Mouse (Mus musculus) CH12.LX (cell line): ENCODE measurements at regions not wholly inside any gene's neighbourhood (a gene's known extent, or its start where the extent isn't known, plus 50 kb on each side); places are given as distances from the start of the nearest gene placed in this dataset.

Experiments
- CTCF ChIP-seq, 2 experiments: IDR thresholded peaks in 1 of 2; conservative IDR thresholded peaks in 1 of 2; 2 replicates each; pipeline ENCODE4 v1.5.1; 2011 to 2012; ENCODE audit warnings: low read depth in 2 of 2, low read length in 2 of 2, improper control_type of control experiment in 1 of 2, inconsistent platforms in 1 of 2, mild to moderate bottlenecking in 1 of 2, moderate library complexity in 1 of 2
- E2F4 ChIP-seq: IDR thresholded peaks from 2 replicates; pipeline ENCODE4 v1.6.1; 2011; ENCODE audit warnings: low read depth, low read length, improper control_type of control experiment; ENCODE audit not compliant: insufficient replicate concordance
- MAZ ChIP-seq: IDR thresholded peaks from 2 replicates; pipeline ENCODE4 v1.6.1; 2012; ENCODE audit warnings: low read depth, mild to moderate bottlenecking, inconsistent platforms, low read length, improper control_type of control experiment, moderate library complexity
- TCF12 ChIP-seq: IDR thresholded peaks from 2 replicates; pipeline ENCODE4 v1.6.1; 2014; ENCODE audit warnings: low read depth, mild to moderate bottlenecking, inconsistent platforms, low read length, improper control_type of control experiment
- UBTF ChIP-seq: IDR thresholded peaks from 2 replicates; pipeline ENCODE4 v1.6.1; 2012; ENCODE audit warnings: low read depth, mild to moderate bottlenecking, inconsistent platforms, low read length, improper control_type of control experiment, moderate library complexity
- USF1 ChIP-seq: IDR thresholded peaks from 2 replicates; pipeline ENCODE4 v1.6.1; 2014; ENCODE audit warnings: low read depth, mild to moderate bottlenecking, inconsistent platforms, low read length, improper control_type of control experiment
- ZC3H11A ChIP-seq: IDR thresholded peaks from 2 replicates; pipeline ENCODE4 v1.6.1; 2012; ENCODE audit warnings: low read depth, mild to moderate bottlenecking, inconsistent platforms, low read length, improper control_type of control experiment

- TF ChIP-seq USF1 (no peak), MAZ (no peak), E2F4 (no peak), ZC3H11A (no peak), CTCF (conservative IDR thresholded peaks at IDR 0.05 in 1 of 2, IDR thresholded peaks at IDR 0.05 in 1 of 2; ENCODE audit: low read depth in 2 of 2, low read length in 2 of 2) (no peak), TCF12 (no peak), UBTF (no peak)
Measured at GRCm38 (mm10) chr10:95075897-95076296, 131.3 kb upstream of the Plxnc1 start.
